Mouse (Mus musculus) testis, adult 2 months (tissue): ENCODE data around the gene Tmem252.

Source experiments
- CTCF ChIP-seq: fragments of 200-500 bp; IDR thresholded peaks from 2 replicates; pipeline ENCODE4 v1.5.1; 2012; ENCODE audit warnings: low read depth, mild to moderate bottlenecking, inconsistent platforms, low read length, moderate library complexity; ENCODE audit not compliant: control insufficient read depth, insufficient read depth, insufficient replicate concordance
- POLR2A ChIP-seq: fragments of 200-500 bp; IDR thresholded peaks from 2 replicates; pipeline ENCODE4 v1.6.1; 2012; ENCODE audit warnings: low read depth, mild to moderate bottlenecking, inconsistent platforms, low read length, moderate library complexity; ENCODE audit not compliant: control insufficient read depth

GRCm38 (mm10) chr19:24719504-24719903 is 45.7 kb downstream of the Tmem252 start:
- TF ChIP-seq CTCF = no peak
- TF ChIP-seq POLR2A = no peak
